Mouse (Mus musculus) small intestine, adult 2 months (tissue): ENCODE measurements at regions not wholly inside any gene's neighbourhood (a gene's known extent, or its start where the extent isn't known, plus 50 kb on each side); places are given as distances from the start of the nearest gene placed in this dataset.

Source experiments
- H3K27ac ChIP-seq: fragments of 200-500 bp; 2 replicates; pipeline ENCODE4 v1.5.1; 2012; ENCODE audit warnings: low read depth, low read length, control low read depth, inconsistent platforms; ENCODE audit not compliant: insufficient read depth
- H3K27me3 ChIP-seq: fragments of 200-500 bp; 2 replicates; pipeline ENCODE4 v1.6.1; 2012; ENCODE audit warnings: mild to moderate bottlenecking, moderate library complexity, low read length, inconsistent platforms; ENCODE audit not compliant: control insufficient read depth, insufficient read depth
- H3K36me3 ChIP-seq: fragments of 200-500 bp; 2 replicates; pipeline ENCODE4 v1.6.1; 2012; ENCODE audit warnings: mild to moderate bottlenecking, low read length, control low read depth, inconsistent platforms; ENCODE audit not compliant: control insufficient read depth, insufficient read depth
- H3K4me1 ChIP-seq: fragments of 200-500 bp; 2 replicates; pipeline ENCODE4 v1.6.1; 2012; ENCODE audit warnings: low read length, inconsistent platforms, mixed read lengths; ENCODE audit not compliant: control insufficient read depth, insufficient read depth, insufficient read length
- H3K4me3 ChIP-seq: fragments of 200-500 bp; 2 replicates; pipeline ENCODE4 v1.5.1; 2012; ENCODE audit warnings: low read depth, mild to moderate bottlenecking, control low read depth, inconsistent platforms, low read length, moderate library complexity
- CTCF ChIP-seq: fragments of 200-500 bp; IDR thresholded peaks from 2 replicates; pipeline ENCODE4 v1.5.1; 2012; ENCODE audit warnings: low read depth, mild to moderate bottlenecking, control low read depth, inconsistent platforms, low read length, moderate library complexity, mixed read lengths; ENCODE audit not compliant: insufficient replicate concordance, insufficient read length; ENCODE audit errors: extremely low read depth
- POLR2A ChIP-seq: fragments of 200-500 bp; IDR thresholded peaks from 2 replicates; pipeline ENCODE4 v1.6.1; 2012; ENCODE audit warnings: low read depth, mild to moderate bottlenecking, control low read depth, inconsistent platforms, low read length, moderate library complexity
- WGBS: fragments of 180-500 bp; shearing (Covaris S2); methylation state at CpG from one replicate; pipeline ENCODE4 v1.1.7; 2018; 5-methylcytosine and 5-hydroxymethylcytosine counted together

DNA sequence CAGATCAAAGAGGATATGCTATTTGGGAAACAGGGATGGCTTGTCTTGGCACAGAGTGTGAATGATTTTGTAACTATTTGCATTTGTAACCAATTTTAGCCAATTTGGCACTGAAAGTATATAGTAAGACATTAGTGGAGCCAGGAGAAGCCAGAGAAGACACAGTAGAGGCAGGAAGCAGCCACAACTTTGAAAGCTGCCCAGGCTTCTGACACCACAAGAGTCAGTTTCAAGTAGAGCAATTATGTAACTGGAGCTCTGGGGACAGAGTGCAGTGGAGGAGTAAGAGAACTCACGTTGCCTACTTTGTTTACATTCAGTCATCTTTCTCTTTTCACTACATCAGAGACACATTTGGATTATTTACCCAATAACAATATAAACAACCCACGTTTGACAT, 1956.5 kb upstream of the Lrrc6 start:
- Histone ChIP-seq H3K27ac (no peak overlapping the region), H3K4me1 (no peaks in the 10 kb centered on the region), H3K4me3 (no peak overlapping the region), H3K27me3 (no peaks in the 10 kb centered on the region), H3K36me3 (no peaks in the 10 kb centered on the region)
- 21% methylated on average over 2 of the region's 2 CpGs for WGBS
- no peak for TF ChIP-seq POLR2A
- TF ChIP-seq CTCF: no peak

GRCm38 (mm10) chr15:68451971-68452370, 1951.3 kb upstream of the Lrrc6 start:
- Histone ChIP-seq H3K4me1 (no peaks in the 10 kb centered on the region), H3K27ac (no peak overlapping the region), H3K36me3 (no peaks in the 10 kb centered on the region), H3K27me3 (no peaks in the 10 kb centered on the region), H3K4me3 (no peak overlapping the region)
- 27% methylated on average over 2 of the region's 2 CpGs for WGBS
- TF ChIP-seq CTCF (no peak), POLR2A (no peak)

GRCm38 (mm10) chr15:68445341-68445740, 1944.6 kb upstream of the Lrrc6 start:
- WGBS: 80% methylated on average over 7 of the region's 7 CpGs
- no peaks in the 10 kb centered on the region for H3K36me3 ChIP-seq

DNA sequence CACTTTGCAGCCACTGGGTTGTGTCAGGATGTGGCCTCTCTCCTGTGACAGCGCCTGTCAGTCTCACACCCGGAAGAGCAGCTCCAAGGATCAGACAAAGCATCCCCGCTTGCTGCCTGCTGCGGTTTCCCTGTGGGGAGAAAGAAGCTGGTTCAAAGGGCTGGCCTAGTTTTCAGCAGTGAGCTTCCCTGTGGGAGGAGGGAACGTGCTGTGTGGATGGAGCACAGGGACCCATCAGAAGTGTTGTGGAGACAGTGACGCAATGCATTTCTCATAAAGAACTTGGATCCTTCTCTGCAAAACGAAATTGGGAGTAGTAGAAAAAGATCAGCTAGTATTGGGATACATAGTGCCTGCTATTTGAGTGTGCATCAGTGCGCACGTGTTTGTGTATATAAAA, 1939.9 kb upstream of the Lrrc6 start:
- H3K36me3 ChIP-seq: no peaks in the 10 kb centered on the region
- H3K27ac ChIP-seq: no peak overlapping the region
- no peaks in the 10 kb centered on the region for H3K4me1 ChIP-seq
- 74% methylated on average over 9 of the region's 9 CpGs for WGBS
- no peaks in the 10 kb centered on the region for H3K27me3 ChIP-seq
- H3K4me3 ChIP-seq: no peak overlapping the region
- TF ChIP-seq POLR2A (no peak), CTCF (no peak)

More at GRCm38 (mm10) chr15:68445341-68445740, 1944.6 kb upstream of the Lrrc6 start:
- H3K27me3 ChIP-seq: no peaks in the 10 kb centered on the region
- TF ChIP-seq CTCF: no peak
- TF ChIP-seq POLR2A: no peak
- no peak overlapping the region for H3K4me3 ChIP-seq
- no peak overlapping the region for H3K27ac ChIP-seq
- no peaks in the 10 kb centered on the region for H3K4me1 ChIP-seq

GRCm38 (mm10) chr15:68435961-68436360, 1935.3 kb upstream of the Lrrc6 start:
- no peak overlapping the region for H3K4me3 ChIP-seq
- H3K27me3 ChIP-seq: no peaks in the 10 kb centered on the region
- no peak overlapping the region for H3K27ac ChIP-seq
- no peaks in the 10 kb centered on the region for H3K4me1 ChIP-seq
- H3K36me3 ChIP-seq: no peaks in the 10 kb centered on the region
- 32% methylated on average over 3 of the region's 3 CpGs for WGBS
- TF ChIP-seq POLR2A (no peak), CTCF (no peak)

DNA sequence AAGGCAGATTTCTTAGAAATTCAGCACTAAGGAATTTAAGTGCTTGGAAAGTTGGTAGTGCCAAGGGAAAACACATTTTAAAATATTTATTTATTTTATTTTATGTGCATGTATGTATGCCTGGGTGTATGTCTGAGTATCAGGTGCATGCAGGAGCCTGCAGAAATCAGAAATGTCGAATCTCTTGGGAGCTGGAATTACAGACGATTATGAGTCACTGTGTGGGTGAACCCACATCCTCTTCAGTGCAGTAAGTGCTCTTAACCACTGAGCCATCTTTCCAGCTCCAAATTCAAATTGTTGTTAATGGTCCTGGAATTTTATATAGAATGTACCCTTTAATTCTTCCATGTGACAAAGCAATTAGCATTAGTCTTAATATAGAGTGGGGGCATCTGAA, 1930.5 kb upstream of the Lrrc6 start:
- TF ChIP-seq POLR2A (no peak), CTCF (no peak)
- no peak overlapping the region for H3K27ac ChIP-seq
- WGBS: 64% methylated on average over 2 of the region's 2 CpGs
- H3K27me3 ChIP-seq: no peaks in the 10 kb centered on the region
- no peaks in the 10 kb centered on the region for H3K4me1 ChIP-seq
- no peaks in the 10 kb centered on the region for H3K36me3 ChIP-seq
- no peak overlapping the region for H3K4me3 ChIP-seq

GRCm38 (mm10) chr15:68430486-68430885, 1929.8 kb upstream of the Lrrc6 start:
- Histone ChIP-seq H3K36me3 (no peaks in the 10 kb centered on the region), H3K4me3 (no peak overlapping the region), H3K27me3 (no peaks in the 10 kb centered on the region), H3K27ac (no peak overlapping the region), H3K4me1 (no peaks in the 10 kb centered on the region)
- WGBS: 65% methylated on average over 4 of the region's 4 CpGs
- TF ChIP-seq POLR2A (no peak), CTCF (no peak)
